Mouse (Mus musculus) stomach, embryonic 15.5 days (tissue): ENCODE results near the gene Ndufs7. TPM values are rescaled to one million over a fixed set of nuclear protein-coding genes. Genes with fewer than 3 reads are reported as not detected.
"Not testable (repeated sequence)": the region's sequence is repeated elsewhere in the genome, so short reads cannot be mapped to it uniquely, and the experiment has no call there.

Experiments
- ATAC-seq: fragments of 200-750 bp; cut with Nextera tagmentation; 2 replicates; pipeline ENCODE4 v1.8.0; 2017; ENCODE audit warnings: low read depth, moderate number of reproducible peaks, moderate TSS enrichment; ENCODE audit not compliant: insufficient read depth, low FRiP score
- H3K27ac ChIP-seq: fragments of 300-500 bp; sonication (generic); 2 replicates; pipeline ENCODE4 v1.5.1; 2015; ENCODE audit warnings: mild to moderate bottlenecking, inconsistent platforms
- H3K27me3 ChIP-seq: fragments of 300-500 bp; sonication (generic); replicated peaks from 2 replicates; pipeline ENCODE4 v1.6.1; 2015; ENCODE audit warnings: inconsistent platforms
- H3K36me3 ChIP-seq: fragments of 300-500 bp; sonication (generic); 2 replicates; pipeline ENCODE4 v1.6.1; 2015; ENCODE audit warnings: inconsistent platforms
- H3K4me1 ChIP-seq: fragments of 300-500 bp; sonication (generic); 2 replicates; pipeline ENCODE4 v1.6.1; 2015; ENCODE audit warnings: inconsistent platforms
- H3K4me2 ChIP-seq: fragments of 300-500 bp; sonication (generic); 2 replicates; pipeline ENCODE4 v1.6.1; 2015; ENCODE audit warnings: mild to moderate bottlenecking, inconsistent platforms
- H3K4me3 ChIP-seq: fragments of 300-500 bp; sonication (generic); replicated peaks from 2 replicates; pipeline ENCODE4 v1.5.1; 2015; ENCODE audit warnings: inconsistent platforms
- H3K9ac ChIP-seq: fragments of 300-500 bp; sonication (generic); 2 replicates; pipeline ENCODE4 v1.6.1; 2015; ENCODE audit warnings: inconsistent platforms
- H3K9me3 ChIP-seq: fragments of 300-500 bp; sonication (generic); 2 replicates; pipeline ENCODE4 v1.6.1; 2016; ENCODE audit warnings: inconsistent platforms
- WGBS: fragments of 180-500 bp; shearing (Covaris S2); methylation state at CpG from one replicate; pipeline ENCODE4 v1.1.7; 2015; 5-methylcytosine and 5-hydroxymethylcytosine counted together
- polyA plus RNA-seq: library from polyadenylated mRNA; unstranded; fragments of >200 nt; fragmentation: Nextera tagmentation; extraction: Ambion mirVana; gene quantifications from 2 replicates; pipeline ENCODE4 v1.2.1, GENCODE M21; 2015

Ndufs7 gene
- polyA plus RNA-seq, 1 experiment from 2014 or later = 326 TPM

- no peaks in the 10 kb centered on the region for H3K27me3 ChIP-seq
- no peak for ATAC-seq
Observed at GRCm38 (mm10) chr10:80244791-80245399, 4.0 kb upstream of the Ndufs7 start.

DNA sequence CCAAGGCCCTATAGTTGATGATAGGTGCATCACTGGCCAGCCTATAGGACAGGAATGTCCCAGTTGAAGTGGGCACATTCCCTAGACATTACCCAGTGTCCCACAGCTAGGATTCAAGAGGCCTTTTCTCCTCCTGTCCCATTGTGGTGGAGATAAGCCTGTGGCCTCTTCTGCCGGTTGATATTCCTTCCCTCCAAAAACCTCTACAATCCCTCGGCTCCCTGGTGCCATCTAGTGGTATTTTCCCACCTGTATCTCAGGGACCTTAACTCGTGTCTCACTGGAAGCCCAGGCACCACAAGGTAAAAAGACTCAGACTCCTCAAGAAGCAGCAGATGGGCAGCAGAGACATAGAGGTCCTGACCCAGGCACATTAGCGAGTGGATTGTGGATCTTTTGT, 3.3 kb upstream of the Ndufs7 start:
- Histone ChIP-seq H3K27me3 (no peaks in the 10 kb centered on the region), H3K9ac (no peak overlapping the region), H3K9me3 (no peaks in the 10 kb centered on the region), H3K36me3 (peaks cover 38% of the 10 kb centered on the region), H3K27ac (no peak overlapping the region), H3K4me1 (peaks cover 10% of the 10 kb centered on the region), H3K4me3 (no peak overlapping the region), H3K4me2 (no peak overlapping the region)
- WGBS = 2% methylated on average over 4 of the region's 4 CpGs
- ATAC-seq = no peak

More at GRCm38 (mm10) chr10:80244791-80245399, 4.0 kb upstream of the Ndufs7 start:
- no peak overlapping the region for H3K27ac ChIP-seq
- WGBS = 42% methylated on average over 5 of the region's 5 CpGs
- H3K4me1 ChIP-seq = peaks cover 3% of the 10 kb centered on the region; the same call in 1 of the 2 replicates
- no peak overlapping the region for H3K9ac ChIP-seq
- no peaks in the 10 kb centered on the region for H3K9me3 ChIP-seq
- H3K36me3 ChIP-seq = peaks cover 45% of the 10 kb centered on the region
- H3K4me2 ChIP-seq = no peak overlapping the region
- no peak overlapping the region for H3K4me3 ChIP-seq

DNA sequence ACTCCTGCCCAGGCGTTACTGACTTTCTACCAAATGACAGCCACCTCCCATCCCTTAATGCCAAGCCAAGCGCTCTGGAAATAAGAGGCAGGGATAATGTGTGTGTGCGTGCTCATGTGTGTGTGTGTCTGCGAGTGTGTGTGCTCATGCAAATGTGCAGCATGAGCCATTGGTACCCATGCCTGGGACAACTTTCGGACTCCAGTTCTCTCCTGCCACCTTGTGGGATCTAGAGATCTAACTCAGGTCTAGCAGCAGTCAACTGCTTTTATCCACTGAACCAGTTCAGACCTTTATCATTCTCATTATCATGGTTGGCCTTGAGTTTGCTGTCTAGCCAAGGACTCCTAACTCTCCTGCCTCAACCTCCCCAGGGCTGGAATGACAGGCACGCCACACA, 1.1 kb upstream of the Ndufs7 start:
- ATAC-seq = no peak
- no peak overlapping the region for H3K4me3 ChIP-seq
- WGBS = 49% methylated on average over 6 of the region's 6 CpGs
- H3K27ac ChIP-seq = no peak overlapping the region
- H3K4me1 ChIP-seq = peaks cover 16% of the 10 kb centered on the region
- H3K27me3 ChIP-seq = no peaks in the 10 kb centered on the region
- no peak overlapping the region for H3K9ac ChIP-seq
- H3K36me3 ChIP-seq = peaks cover 19% of the 10 kb centered on the region
- H3K9me3 ChIP-seq = no peaks in the 10 kb centered on the region
- peak overlapping the region; percentile 71 for H3K4me2 ChIP-seq

- Histone ChIP-seq H3K4me3 (peak overlapping the region; percentile 71), H3K4me2 (peak overlapping the region; percentile 71), H3K36me3 (peaks cover 16% of the 10 kb centered on the region), H3K4me1 (peaks cover 16% of the 10 kb centered on the region)
- H3K27me3 ChIP-seq, H3K27ac ChIP-seq, H3K9me3 ChIP-seq, ATAC-seq, H3K9ac ChIP-seq: not testable (repeated sequence)
- 35% methylated on average over 3 of the region's 3 CpGs for WGBS
Observed at GRCm38 (mm10) chr10:80248437-80248836, 484 bp upstream of the Ndufs7 start.

- ATAC-seq = no peak
- Histone ChIP-seq H3K9me3 (no peaks in the 10 kb centered on the region), H3K36me3 (peaks cover 18% of the 10 kb centered on the region), H3K27ac (peak overlapping the region; percentile 91; the same call in 1 of the 2 replicates), H3K4me3 (peak overlapping the region; percentile 71), H3K9ac (peak overlapping the region; percentile 76), H3K4me1 (peaks cover 16% of the 10 kb centered on the region), H3K27me3 (no peaks in the 10 kb centered on the region), H3K4me2 (peak overlapping the region; percentile 71)
- WGBS = 36% methylated on average over 2 of the region's 2 CpGs
Observed at GRCm38 (mm10) chr10:80250059-80250458, 1.1 kb downstream of the Ndufs7 start.

DNA sequence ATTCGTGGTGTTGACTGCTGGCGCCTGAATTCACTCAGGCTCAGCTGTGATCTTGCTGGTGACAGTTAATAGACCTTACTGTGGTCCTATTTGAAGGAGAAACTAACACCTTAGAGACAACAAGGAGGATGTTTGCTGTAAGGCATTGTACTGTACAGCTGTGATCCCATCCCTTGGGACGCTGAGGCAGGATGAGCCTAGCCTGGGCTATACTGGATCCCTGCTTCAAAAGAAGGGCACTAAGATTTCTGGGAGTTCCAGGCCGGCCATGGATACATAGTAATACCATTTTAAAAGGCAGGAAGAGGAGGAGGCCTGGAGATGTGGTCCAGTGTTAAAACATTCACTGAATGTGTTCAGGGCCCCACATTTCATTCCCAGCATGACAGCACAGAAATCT, 1.7 kb downstream of the Ndufs7 start:
- H3K9me3 ChIP-seq = no peaks in the 10 kb centered on the region
- no peak for ATAC-seq

DNA sequence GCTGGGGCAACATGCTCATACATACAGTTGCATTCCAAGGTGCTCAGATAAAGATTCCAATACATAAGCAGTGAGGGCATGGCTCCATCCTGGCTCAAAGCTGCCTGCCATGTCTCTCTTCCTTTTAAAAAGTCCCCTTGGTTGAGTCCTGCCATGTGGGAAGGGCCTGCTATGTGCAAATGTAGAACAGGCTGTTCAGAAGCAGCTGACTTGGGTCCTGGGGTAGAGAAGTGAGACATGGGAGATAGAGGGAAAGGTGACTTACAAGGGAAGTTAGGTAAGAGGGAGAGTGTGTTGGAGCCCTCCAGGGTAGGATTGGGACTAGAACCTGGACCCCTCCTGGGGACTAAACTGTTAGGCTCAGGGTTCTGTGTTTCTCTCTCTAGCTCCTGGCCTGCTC, 3.1 kb downstream of the Ndufs7 start:
- H3K4me3 ChIP-seq = no peak overlapping the region
- H3K36me3 ChIP-seq = peaks cover 29% of the 10 kb centered on the region
- no peaks in the 10 kb centered on the region for H3K27me3 ChIP-seq
- no peak overlapping the region for H3K9ac ChIP-seq
- no peak overlapping the region for H3K4me2 ChIP-seq
- ATAC-seq = no peak
- no peaks in the 10 kb centered on the region for H3K9me3 ChIP-seq
- no peak overlapping the region for H3K27ac ChIP-seq
- peaks cover 16% of the 10 kb centered on the region for H3K4me1 ChIP-seq

More for the DNA sequence above, 1.7 kb downstream of the Ndufs7 start:
- H3K9ac ChIP-seq = no peak overlapping the region
- no peaks in the 10 kb centered on the region for H3K27me3 ChIP-seq
- peak overlapping the region; percentile 71; the same call in 1 of the 2 replicates for H3K4me3 ChIP-seq
- no peak overlapping the region for H3K27ac ChIP-seq
- 77% methylated on average over 4 of the region's 4 CpGs for WGBS
- peaks cover 16% of the 10 kb centered on the region for H3K4me1 ChIP-seq
- H3K36me3 ChIP-seq = peaks cover 23% of the 10 kb centered on the region
- H3K4me2 ChIP-seq = peak overlapping the region; percentile 71

DNA sequence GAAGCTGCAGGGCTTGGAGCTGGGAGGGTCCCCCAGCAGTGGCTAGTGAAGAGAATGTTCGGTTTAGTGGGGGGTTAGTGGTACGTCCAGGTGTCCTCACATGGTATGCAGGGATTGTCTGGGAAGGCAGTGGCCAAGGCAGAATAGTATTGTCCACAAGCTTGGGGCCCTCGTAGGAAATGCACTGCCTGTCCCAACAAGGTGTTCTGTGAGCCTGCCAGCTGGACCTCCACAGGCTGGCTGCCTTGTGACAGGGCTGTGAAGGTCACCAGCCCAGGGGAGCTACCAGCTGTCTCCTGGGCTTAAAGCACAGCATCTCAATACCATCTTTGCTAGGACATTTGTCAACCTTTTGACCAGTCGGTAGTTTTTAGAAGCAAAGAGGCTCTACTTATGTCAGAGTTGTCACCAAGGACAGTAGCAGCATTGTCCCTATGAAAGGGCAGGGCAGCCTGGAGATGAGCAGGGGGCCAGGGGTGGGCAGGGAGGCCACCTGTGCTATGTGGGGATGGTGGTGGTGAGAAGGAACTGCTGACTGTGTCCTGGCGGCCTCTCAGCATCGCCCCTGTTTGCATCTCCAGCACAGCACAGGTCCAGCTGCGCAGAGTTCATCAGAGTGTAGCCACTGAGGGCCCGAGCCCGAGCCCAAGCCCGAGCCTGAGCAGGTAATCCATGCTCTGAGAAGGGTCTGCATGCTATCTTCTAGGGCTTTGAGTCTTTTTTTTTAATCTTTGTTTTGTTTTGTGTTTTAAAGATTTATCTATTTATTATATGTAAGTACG, 3.8 kb downstream of the Ndufs7 start:
- Histone ChIP-seq H3K4me2 (no peak overlapping the region), H3K9me3 (no peaks in the 10 kb centered on the region), H3K9ac (no peak overlapping the region), H3K27me3 (no peaks in the 10 kb centered on the region), H3K4me1 (peaks cover 16% of the 10 kb centered on the region), H3K36me3 (peaks cover 32% of the 10 kb centered on the region), H3K4me3 (no peak overlapping the region), H3K27ac (no peak overlapping the region)
- no peak for ATAC-seq
- 92% methylated on average over 11 of the region's 11 CpGs for WGBS

DNA sequence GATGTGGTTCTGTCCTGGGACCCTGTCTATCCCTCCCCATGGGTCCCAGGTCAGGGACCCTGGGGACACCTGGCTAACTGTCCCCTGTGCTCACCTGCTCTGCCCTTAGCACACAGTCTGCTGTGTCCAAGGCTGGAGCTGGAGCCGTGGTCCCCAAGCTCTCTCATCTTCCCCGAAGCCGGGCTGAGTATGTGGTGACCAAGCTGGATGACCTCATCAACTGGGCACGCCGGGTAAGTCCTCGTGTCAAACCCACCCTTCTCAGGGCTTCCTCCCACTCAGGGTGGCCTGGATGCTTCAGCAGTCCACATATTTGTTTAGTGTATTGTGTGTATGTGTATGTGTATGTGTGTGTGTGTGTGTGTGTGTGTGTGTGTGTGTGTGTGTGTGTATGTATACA, 4.6 kb downstream of the Ndufs7 start:
- Histone ChIP-seq H3K4me1 (peaks cover 16% of the 10 kb centered on the region), H3K36me3 (peaks cover 40% of the 10 kb centered on the region), H3K9me3 (no peaks in the 10 kb centered on the region), H3K9ac (no peak overlapping the region), H3K27me3 (no peaks in the 10 kb centered on the region), H3K4me2 (no peak overlapping the region), H3K27ac (no peak overlapping the region), H3K4me3 (no peak overlapping the region)
- ATAC-seq = no peak
- WGBS = 77% methylated on average over 6 of the region's 6 CpGs

DNA sequence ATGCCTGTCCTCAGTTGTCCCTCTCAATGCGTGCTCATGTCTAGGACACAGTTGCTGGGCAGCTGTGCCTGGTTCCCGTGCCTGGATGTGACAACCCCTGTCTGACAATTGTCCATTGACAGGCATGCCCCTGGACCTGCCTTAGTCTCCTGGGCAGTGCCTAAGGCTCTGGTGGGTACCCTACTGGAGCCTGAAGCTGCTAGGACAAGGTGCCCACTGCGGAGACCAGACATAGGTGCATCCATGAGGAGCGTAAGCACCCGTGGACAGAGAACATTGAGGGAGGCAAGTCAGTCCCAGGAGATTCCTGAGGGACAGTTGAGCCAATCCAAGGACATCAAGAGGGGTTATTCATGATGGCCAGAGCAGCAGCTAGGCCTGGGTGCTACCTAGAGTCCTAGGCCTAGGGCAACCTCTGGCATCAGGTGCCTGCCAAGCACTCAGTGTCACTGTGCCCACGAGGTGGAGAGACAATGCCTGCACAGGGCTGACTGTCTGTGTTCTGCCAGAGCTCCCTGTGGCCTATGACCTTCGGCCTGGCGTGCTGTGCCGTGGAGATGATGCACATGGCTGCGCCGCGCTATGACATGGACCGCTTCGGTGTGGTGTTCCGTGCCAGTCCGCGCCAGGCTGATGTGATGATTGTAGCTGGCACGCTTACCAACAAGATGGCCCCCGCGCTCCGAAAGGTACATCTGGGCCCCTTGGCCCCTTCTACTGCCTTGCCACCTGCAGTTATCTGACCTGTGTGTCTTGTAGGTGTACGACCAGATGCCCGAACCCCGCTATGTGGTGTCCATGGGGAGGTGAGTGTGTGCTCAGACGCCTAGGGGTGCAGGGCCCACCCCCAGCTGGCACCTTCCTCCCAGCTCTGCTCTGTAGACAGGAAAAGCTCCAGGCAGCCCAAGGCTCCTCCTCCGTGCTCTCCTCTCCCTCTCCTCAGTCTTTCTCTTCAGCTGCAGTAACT, 5.7 kb downstream of the Ndufs7 start:
- H3K4me2 ChIP-seq = no peak overlapping the region
- no peak overlapping the region for H3K27ac ChIP-seq
- H3K27me3 ChIP-seq = no peaks in the 10 kb centered on the region
- no peak for ATAC-seq
- H3K9me3 ChIP-seq = no peaks in the 10 kb centered on the region
- H3K9ac ChIP-seq = no peak overlapping the region
- no peak overlapping the region for H3K4me3 ChIP-seq
- 90% methylated on average over 26 of the region's 26 CpGs for WGBS
- H3K36me3 ChIP-seq = peaks cover 43% of the 10 kb centered on the region
- peaks cover 23% of the 10 kb centered on the region for H3K4me1 ChIP-seq

DNA sequence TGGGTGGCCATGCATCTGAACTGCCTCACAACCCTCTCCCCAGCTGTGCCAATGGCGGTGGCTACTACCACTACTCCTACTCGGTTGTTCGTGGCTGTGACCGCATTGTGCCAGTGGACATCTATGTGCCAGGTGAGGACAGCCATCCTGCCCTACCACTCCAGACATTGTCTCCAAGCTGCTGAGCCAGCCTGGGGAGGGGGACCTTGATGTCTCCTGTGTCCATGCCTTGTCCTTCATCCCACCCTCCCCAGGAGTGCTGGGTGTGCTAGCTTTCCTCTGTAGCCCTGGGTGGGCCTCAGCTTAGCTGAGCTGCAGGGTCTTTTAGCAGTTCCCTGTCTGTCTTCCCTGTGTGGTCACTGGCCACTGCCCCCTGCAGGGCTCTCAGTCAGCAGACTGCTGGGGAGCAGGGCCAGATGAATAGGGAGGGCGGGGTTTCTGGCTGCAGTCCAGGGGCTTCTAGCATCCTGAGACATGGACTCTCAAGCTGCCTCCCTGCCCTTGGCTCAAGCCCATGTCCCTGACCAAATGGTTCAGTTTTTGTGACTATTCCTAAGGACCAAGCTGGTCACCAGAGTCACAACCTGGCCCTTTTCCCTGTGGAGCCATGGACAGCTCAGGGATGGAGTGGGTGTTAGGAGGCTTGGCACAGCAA, 7.1 kb downstream of the Ndufs7 start:
- peaks cover 17% of the 10 kb centered on the region for H3K4me1 ChIP-seq
- WGBS = 85% methylated on average over 5 of the region's 5 CpGs
- no peak for ATAC-seq
- peaks cover 43% of the 10 kb centered on the region for H3K36me3 ChIP-seq
- H3K9me3 ChIP-seq = no peaks in the 10 kb centered on the region
- no peaks in the 10 kb centered on the region for H3K27me3 ChIP-seq
- H3K9ac ChIP-seq = no peak overlapping the region
- H3K4me3 ChIP-seq = no peak overlapping the region
- H3K4me2 ChIP-seq = no peak overlapping the region
- H3K27ac ChIP-seq = no peak overlapping the region
